Mouse (Mus musculus) small intestine, adult 2 months (tissue): ENCODE measurements around the gene Gtsf1.

ENCODE experiments used
- CTCF ChIP-seq: fragments of 200-500 bp; IDR thresholded peaks from 2 replicates; pipeline ENCODE4 v1.5.1; 2012; ENCODE audit warnings: low read depth, mild to moderate bottlenecking, control low read depth, inconsistent platforms, low read length, moderate library complexity, mixed read lengths; ENCODE audit not compliant: insufficient replicate concordance, insufficient read length; ENCODE audit errors: extremely low read depth
- POLR2A ChIP-seq: fragments of 200-500 bp; IDR thresholded peaks from 2 replicates; pipeline ENCODE4 v1.6.1; 2012; ENCODE audit warnings: low read depth, mild to moderate bottlenecking, control low read depth, inconsistent platforms, low read length, moderate library complexity

DNA sequence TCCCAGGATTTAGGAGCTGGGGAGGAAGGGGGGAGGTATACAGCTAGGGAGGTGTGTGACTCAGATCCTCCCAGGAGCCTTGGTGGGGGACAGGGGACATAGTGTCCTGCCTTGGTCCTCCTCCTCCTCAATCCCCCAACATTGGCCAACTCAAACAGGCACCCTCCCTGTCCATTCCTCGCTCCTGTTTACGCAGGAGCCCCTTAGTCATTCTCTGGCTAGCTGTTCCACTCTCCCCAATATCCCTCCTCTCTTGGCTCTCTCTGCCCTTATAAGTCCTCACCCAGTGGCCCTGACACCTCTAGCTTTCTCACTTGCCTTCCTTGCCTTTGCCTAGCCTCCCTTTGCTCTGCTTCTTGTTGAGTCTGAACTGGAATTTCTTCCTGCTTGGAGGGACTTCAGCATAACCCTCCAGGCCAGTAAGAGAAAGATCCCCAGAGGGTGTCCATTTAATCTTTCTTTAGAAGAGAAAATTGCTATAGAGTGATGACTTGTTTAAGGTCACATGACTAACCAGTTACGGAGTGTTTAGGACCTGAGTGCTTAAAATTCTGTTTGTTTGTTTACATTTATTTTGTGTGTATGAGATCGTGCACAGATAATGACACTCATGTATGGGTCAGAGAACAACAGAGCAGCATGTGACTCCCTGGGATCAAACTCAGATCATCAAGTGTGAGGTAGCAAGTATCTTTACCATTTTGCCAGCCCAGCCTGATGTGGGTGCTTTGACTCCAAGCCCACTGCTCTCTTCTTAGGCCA, 61.9 kb downstream of the Gtsf1 start:
- TF ChIP-seq CTCF = no peak
- no peak for TF ChIP-seq POLR2A
